In genomic region chr10:77448209-77448608, GRCm38 (mm10) we compare ENCODE assay signal across 18 mouse cellular contexts. TPM values are rescaled to one million over a fixed set of nuclear protein-coding genes. Genes with fewer than 3 reads are reported as not detected.
DNase-seq lines count a peak whose midpoint lies in the region; ATAC-seq and TF ChIP-seq lines count a peak whose summit lies in the region.
"Had no signal": no experiment of that assay in that cellular context is flagged by ENCODE, and none has a peak within 500 bp of the region (broad histone marks: within the 10 kb centered on the region; RNA-seq: fewer than 3 reads in every experiment).

No protein-coding gene starts in this region.

- peak overlapping the region; percentile 16; the same call in 1 of the 2 replicates for H3K4me3 ChIP-seq in heart, embryonic 10.5 days
- H3K4me3 ChIP-seq in midbrain, embryonic 11.5 days (ENCODE audit: low read depth, low read length), result no peak overlapping the region
- no peak overlapping the region for H3K4me3 ChIP-seq in midbrain, embryonic 16.5 days (ENCODE audit: low read depth, low read length)
- no peak overlapping the region for H3K4me3 ChIP-seq in lung, adult 2 months (replicated peaks; ENCODE audit: extremely low read depth, low read depth, low read length)
- H3K4me3 ChIP-seq: kidney, embryonic 15.5 days had no signal

- H3K4me2 ChIP-seq in midbrain, embryonic 11.5 days, result no peak overlapping the region
- no peak overlapping the region for H3K4me2 ChIP-seq in midbrain, embryonic 16.5 days (ENCODE audit: low read length)
- H3K4me2 ChIP-seq: hindbrain, embryonic 14.5 days had no signal

- 61% methylated on average over 7 of the region's 7 CpGs for WGBS in heart, embryonic 10.5 days
- WGBS in midbrain, embryonic 11.5 days, result 73% methylated on average over 7 of the region's 7 CpGs
- WGBS in midbrain, embryonic 16.5 days, result 65% methylated on average over 7 of the region's 7 CpGs
- WGBS in lung, adult 2 months, result 89% methylated on average over 7 of the region's 7 CpGs

- H3K9me3 ChIP-seq in heart, embryonic 10.5 days, result peaks cover 7% of the 10 kb centered on the region; the same call in 1 of the 2 replicates
- H3K9me3 ChIP-seq in midbrain, embryonic 11.5 days (ENCODE audit: control insufficient read depth, low read length), result peaks cover 4% of the 10 kb centered on the region; the same call in 1 of the 2 replicates
- H3K9me3 ChIP-seq in midbrain, embryonic 16.5 days (replicated peaks; ENCODE audit: control insufficient read depth, low read length, poor library complexity, severe bottlenecking), result peaks cover 2% of the 10 kb centered on the region; the same call in 1 of the 2 replicates
- H3K9me3 ChIP-seq: G1E; kidney, embryonic 15.5 days; lung, embryonic 15.5 days had no signal

- peak overlapping the region; percentile 86 for H3K27ac ChIP-seq in heart, embryonic 10.5 days
- no peak overlapping the region for H3K27ac ChIP-seq in midbrain, embryonic 11.5 days (ENCODE audit: low read depth, low read length)
- H3K27ac ChIP-seq in midbrain, embryonic 16.5 days (ENCODE audit: low read length), result no peak overlapping the region
- H3K27ac ChIP-seq: hindbrain, embryonic 14.5 days; macrophage had no signal

- H3K9ac ChIP-seq in midbrain, embryonic 11.5 days (ENCODE audit: low read length), result no peak overlapping the region
- H3K9ac ChIP-seq in midbrain, embryonic 16.5 days (ENCODE audit: low read depth, low read length), result no peak overlapping the region
- H3K9ac ChIP-seq: hindbrain, embryonic 14.5 days; kidney, embryonic 15.5 days; lung, embryonic 15.5 days had no signal

- H3K27me3 ChIP-seq in heart, embryonic 10.5 days (ENCODE audit: insufficient read depth, poor library complexity, severe bottlenecking), result no peaks in the 10 kb centered on the region
- no peaks in the 10 kb centered on the region for H3K27me3 ChIP-seq in midbrain, embryonic 11.5 days (ENCODE audit: control insufficient read depth, insufficient read depth, low read length)
- H3K27me3 ChIP-seq in midbrain, embryonic 16.5 days (ENCODE audit: control insufficient read depth, insufficient read depth, low read depth, low read length), result no peaks in the 10 kb centered on the region
- H3K27me3 ChIP-seq: kidney, embryonic 15.5 days; lung, embryonic 15.5 days had no signal

- H3K4me1 ChIP-seq in heart, embryonic 10.5 days, result peaks cover 50% of the 10 kb centered on the region
- H3K4me1 ChIP-seq in midbrain, embryonic 11.5 days (ENCODE audit: control insufficient read depth, insufficient read depth, low read length), result 0 out of 2 replicates have a peak, but pooled peaks cover 2% of the 10 kb centered on the region
- H3K4me1 ChIP-seq in midbrain, embryonic 16.5 days (ENCODE audit: control insufficient read depth, insufficient read depth, low read length), result no peaks in the 10 kb centered on the region
- H3K4me1 ChIP-seq in lung, adult 2 months (ENCODE audit: control insufficient read depth, insufficient read depth, low read length), result no peaks in the 10 kb centered on the region

- intact Hi-C loops in heart, postnatal 14 days (cut with DNase I), result no loop called here

- no peak for DNase-seq in cerebellum, adult 8-10 months
- DNase-seq in heart, embryonic 10.5 days (ENCODE audit: low spot score), result no peak
- DNase-seq in heart, postnatal 14 days, result no peak
- peak; percentile 77 for DNase-seq in midbrain, embryonic 11.5 days (ENCODE audit: low spot score, missing footprints)
- DNase-seq in left cerebral cortex, adult 8-10 months (ENCODE audit: low spot score in 2 of 2), result no peak
- no peak for DNase-seq in lung, adult 2 months
- DNase-seq: adrenal gland, adult 2 months; right cerebral cortex, postnatal 14 days; thymus, postnatal 25 days had no signal

- peaks cover 3% of the 10 kb centered on the region; the same call in 1 of the 2 replicates for H3K36me3 ChIP-seq in heart, embryonic 10.5 days
- no peaks in the 10 kb centered on the region for H3K36me3 ChIP-seq in midbrain, embryonic 11.5 days (ENCODE audit: control insufficient read depth, insufficient read depth, low read length)
- no peaks in the 10 kb centered on the region for H3K36me3 ChIP-seq in midbrain, embryonic 16.5 days (ENCODE audit: control insufficient read depth, insufficient read depth, low read length)
- H3K36me3 ChIP-seq: G1E; kidney, embryonic 15.5 days; lung, embryonic 15.5 days had no signal

- TF ChIP-seq POLR2A in lung, adult 2 months (IDR thresholded peaks at IDR 0.05; ENCODE audit: borderline replicate concordance, extremely low read depth, low read depth, low read length), result no peak

- no peak for TF ChIP-seq CTCF in lung, adult 2 months (IDR thresholded peaks at IDR 0.05; ENCODE audit: insufficient read depth, low read length)

- ATAC-seq in cerebellum, adult (ENCODE audit: insufficient number of reproducible peaks, low FRiP score, low TSS enrichment), result peak; percentile 75
- ATAC-seq in midbrain, embryonic 11.5 days (ENCODE audit: low FRiP score), result no peak
- no peak for ATAC-seq in midbrain, embryonic 16.5 days
- ATAC-seq: CD4-positive, CD25-positive, alpha-beta regulatory T cell, adult 4 months; intestine, embryonic 16.5 days had no signal

RNA-seq across cellular contexts. Expression of gene Adarb1, which starts 30.1 kb away (rescaled TPM):
- 9.2 and 9.9 TPM in 2 replicates for polyA plus RNA-seq in heart, embryonic 10.5 days (2016; fragmentation: Nextera tagmentation; extraction: Ambion mirVana)
- 10 to 100 TPM; 22.9 to 25.9 TPM for total RNA-seq in heart, postnatal 14 days (2021)
- 5.8 and 7.4 TPM in 2 replicates for polyA plus RNA-seq in midbrain, embryonic 11.5 days (2014; fragmentation: Nextera tagmentation; extraction: Ambion mirVana)
- polyA plus RNA-seq in midbrain, embryonic 16.5 days (2015; fragmentation: Nextera tagmentation; extraction: Ambion mirVana), result 16.9 and 18.2 TPM in 2 replicates
- 100 to 1,000 TPM; 130 to 141 (median 135) TPM for total RNA-seq in left cerebral cortex, adult 8-10 months (2022)
- 29.9 and 35.0 TPM in 2 replicates for polyA plus RNA-seq in lung, adult 2 months (2012; rRNA removed)
- polyA plus RNA-seq: G1E had no signal
